Mouse (Mus musculus): ENCODE data around the gene Cyp2t4.

The Cyp2t4 gene

DNA sequence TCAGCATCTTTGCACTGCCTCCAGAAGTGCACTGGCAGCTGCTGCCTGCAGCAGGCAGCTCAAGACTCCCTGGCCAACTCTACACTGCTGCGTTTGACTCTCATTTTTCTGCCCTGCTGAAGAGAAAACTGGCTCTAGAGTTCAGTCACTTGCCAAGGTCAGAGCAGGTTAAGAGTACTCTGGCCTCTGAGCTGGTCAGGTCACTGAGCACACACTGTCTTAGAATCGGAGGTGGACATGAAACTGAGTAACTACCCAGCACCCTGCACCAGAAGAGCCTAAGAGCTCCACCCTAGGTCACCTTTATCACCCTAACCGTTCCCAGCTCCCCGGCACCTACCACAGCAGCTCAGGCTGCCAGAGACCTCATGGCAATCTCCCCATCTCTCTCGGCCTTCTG is 32.5 kb downstream of the Cyp2t4 start:
- DNase-seq = no peak

DNA sequence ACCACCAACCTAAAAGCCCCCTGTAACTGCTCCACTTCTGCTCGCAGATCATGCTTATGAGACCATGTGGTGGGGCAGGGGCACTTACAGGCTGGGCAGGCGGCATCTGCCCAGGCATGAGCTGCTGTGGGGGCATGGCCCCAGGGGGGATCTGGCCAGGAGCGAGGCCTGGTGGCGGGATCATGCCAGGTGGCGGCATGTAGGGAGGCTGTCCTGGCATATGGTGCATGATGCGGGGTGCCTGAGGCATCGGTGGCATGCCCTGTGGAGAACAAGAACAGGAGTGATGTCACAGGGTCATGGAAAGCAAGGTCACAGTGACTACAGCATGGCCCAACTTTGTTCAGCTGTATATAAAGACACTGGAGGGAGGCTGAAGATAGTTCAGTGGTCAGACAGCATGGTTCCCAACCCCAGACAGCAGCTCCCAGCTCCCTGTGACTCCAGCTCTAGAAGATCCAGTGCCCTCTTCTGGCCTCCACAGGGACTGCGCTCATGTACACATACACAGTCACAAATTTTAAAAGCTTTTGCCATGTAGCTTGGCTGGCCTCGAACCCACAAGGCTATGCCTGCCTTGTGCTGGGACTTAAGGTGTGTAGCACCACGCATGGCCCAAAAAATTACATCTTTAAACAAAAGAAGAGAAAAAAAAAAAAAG is 35.9 kb downstream of the Cyp2t4 start:
- DNase-seq = no peak

GRCm38 (mm10) chr7:27192434-27192833 is 38.9 kb downstream of the Cyp2t4 start:
- DNase-seq = no peak

GRCm38 (mm10) chr7:27193731-27194130 is 40.2 kb downstream of the Cyp2t4 start:
- no peak for DNase-seq

DNA sequence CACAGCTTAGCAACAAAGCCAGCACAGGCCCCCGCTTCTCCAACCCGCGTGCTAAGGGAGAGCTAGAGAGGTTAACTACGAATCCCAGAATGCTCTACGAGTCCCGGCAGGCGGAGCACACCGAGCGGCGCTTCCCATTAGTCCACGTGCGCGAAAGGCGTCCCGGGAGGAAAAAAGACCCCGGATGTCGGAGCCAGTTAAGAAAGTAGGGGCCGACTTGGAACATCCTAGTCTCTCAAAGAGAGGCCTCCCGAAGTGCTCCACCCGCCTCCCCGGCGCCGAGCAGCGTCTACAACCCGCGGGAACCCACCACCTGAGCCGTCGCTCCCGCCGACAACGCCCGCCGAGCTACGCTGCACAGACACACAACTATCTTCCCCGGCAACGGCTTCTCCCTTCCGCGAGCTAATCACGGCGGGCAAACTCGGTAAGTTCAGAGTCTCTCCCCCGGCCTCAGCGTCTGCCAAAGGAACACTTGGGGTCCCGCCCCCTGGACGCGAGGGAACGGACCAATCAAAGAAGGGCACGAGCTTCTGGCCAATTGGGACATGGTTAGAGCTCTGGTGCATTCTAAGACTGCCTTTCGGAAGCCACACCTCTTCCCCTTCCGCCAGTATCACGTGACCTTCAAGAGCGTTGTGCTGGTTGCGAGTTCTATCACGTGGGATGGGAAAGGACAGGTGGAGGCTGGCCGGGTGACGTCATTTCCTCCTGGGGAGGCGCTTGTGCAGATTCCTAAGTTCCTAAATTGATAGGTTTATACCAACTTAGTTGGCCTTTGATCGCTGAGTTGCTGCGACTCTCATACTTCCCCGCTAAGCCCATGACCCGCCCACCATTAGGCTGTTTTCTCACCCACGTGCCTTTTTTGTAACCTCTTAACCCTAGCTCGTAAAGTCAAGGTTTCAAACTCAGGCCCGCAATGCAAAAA is 42.4 kb downstream of the Cyp2t4 start, which contains the start of the genes BC024978 and Snrpa:
TSS of gene BC024978 (plus strand) at position 101 of the 931 bp plus-strand sequence.
TSS of gene Snrpa (minus strand) at position 591 of the 931 bp plus-strand sequence.
- peak; percentile 91 for DNase-seq

GRCm38 (mm10) chr7:27197136-27197535 is 43.6 kb downstream of the Cyp2t4 start:
- DNase-seq = no peak

GRCm38 (mm10) chr7:27197634-27198033 is 44.1 kb downstream of the Cyp2t4 start:
- no peak for DNase-seq

GRCm38 (mm10) chr7:27198355-27198754 is 44.8 kb downstream of the Cyp2t4 start:
- no peak for DNase-seq

GRCm38 (mm10) chr7:27198779-27199178 is 45.3 kb downstream of the Cyp2t4 start:
- DNase-seq = no peak

GRCm38 (mm10) chr7:27203730-27204449 is 50.4 kb downstream of the Cyp2t4 start:
- no peak for DNase-seq

Data from cerebellum, adult 8-10 months (tissue).